Mouse (Mus musculus): ENCODE data around the gene Cabcoco1.

GRCm38 (mm10) chr10:68491557-68491956 is 50.1 kb downstream of the Cabcoco1 start:
- no peak for TF ChIP-seq ZNF384 (IDR thresholded peaks at IDR 0.05; ENCODE audit: low read depth, low read length)
- TF ChIP-seq HCFC1 (IDR thresholded peaks at IDR 0.05; ENCODE audit: borderline replicate concordance, insufficient read depth, low read length), result no peak
- TF ChIP-seq MAFK (IDR thresholded peaks at IDR 0.05; ENCODE audit: insufficient read depth, low read depth, low read length), result no peak
